8 mouse cellular contexts compared by ENCODE assay signal in genomic region chr19:7204898-7205297, GRCm38 (mm10). TPM values are rescaled to one million over a fixed set of nuclear protein-coding genes. Genes with fewer than 3 reads are reported as not detected.
DNase-seq lines count a peak whose midpoint lies in the region; ATAC-seq and TF ChIP-seq lines count a peak whose summit lies in the region.

No protein-coding gene starts in this region.

- no peak for DNase-seq in kidney, adult 2 months
- DNase-seq in kidney, postnatal 4 days = no peak
- DNase-seq in gastrocnemius, postnatal 14 days = no peak
- DNase-seq in cerebellum, adult 8-10 months = no peak

- peaks cover 14% of the 10 kb centered on the region for H3K4me1 ChIP-seq in kidney, adult 2 months (ENCODE audit: control insufficient read depth, insufficient read depth, low read length)
- peaks cover 3% of the 10 kb centered on the region for H3K4me1 ChIP-seq in bone marrow, adult 2 months (ENCODE audit: control insufficient read depth, insufficient read depth, low read length)
- H3K4me1 ChIP-seq in hindbrain, embryonic 15.5 days (replicated peaks) = peaks cover 31% of the 10 kb centered on the region
- peaks cover 28% of the 10 kb centered on the region for H3K4me1 ChIP-seq in midbrain, embryonic 15.5 days

- H3K4me3 ChIP-seq in kidney, adult 2 months (ENCODE audit: insufficient read depth, low read depth, low read length) = peak overlapping the region; percentile 99; the same call in 1 of the 2 replicates
- H3K4me3 ChIP-seq in bone marrow, adult 2 months (replicated peaks; ENCODE audit: control insufficient read depth, low read depth, low read length) = peak overlapping the region; percentile 81
- peak overlapping the region; percentile 78 for H3K4me3 ChIP-seq in hindbrain, embryonic 15.5 days
- H3K4me3 ChIP-seq in midbrain, embryonic 15.5 days = peak overlapping the region; percentile 64

- H3K9me3 ChIP-seq in hindbrain, embryonic 15.5 days = no peaks in the 10 kb centered on the region
- no peaks in the 10 kb centered on the region for H3K9me3 ChIP-seq in midbrain, embryonic 15.5 days

- H3K27ac ChIP-seq in kidney, adult 2 months (ENCODE audit: insufficient read depth, low read depth, low read length) = peak overlapping the region; percentile 72; the same call in 1 of the 2 replicates
- H3K27ac ChIP-seq in bone marrow, adult 2 months (ENCODE audit: control insufficient read depth, insufficient read depth, low read depth, low read length, poor library complexity) = no peak overlapping the region
- peak overlapping the region; percentile 96 for H3K27ac ChIP-seq in hindbrain, embryonic 15.5 days (replicated peaks)
- H3K27ac ChIP-seq in midbrain, embryonic 15.5 days = peak overlapping the region; percentile 95; the same call in 1 of the 2 replicates

- peaks cover 3% of the 10 kb centered on the region; the same call in 1 of the 2 replicates for H3K36me3 ChIP-seq in kidney, adult 2 months (ENCODE audit: control insufficient read depth, insufficient read depth, low read length)
- H3K36me3 ChIP-seq in hindbrain, embryonic 15.5 days = peaks cover 29% of the 10 kb centered on the region
- peaks cover 15% of the 10 kb centered on the region for H3K36me3 ChIP-seq in midbrain, embryonic 15.5 days (replicated peaks)

- TF ChIP-seq CTCF in kidney, adult 2 months (conservative IDR thresholded peaks at IDR 0.05; ENCODE audit: insufficient read depth, insufficient read length, low read depth, low read length) = no peak
- TF ChIP-seq CTCF in bone marrow, adult 2 months (IDR thresholded peaks at IDR 0.05; ENCODE audit: control insufficient read depth, insufficient read depth, low read length) = no peak

- TF ChIP-seq POLR2A in kidney, adult 2 months (IDR thresholded peaks at IDR 0.05; ENCODE audit: low read depth, low read length) = no peak
- no peak for TF ChIP-seq POLR2A in bone marrow, adult 2 months (IDR thresholded peaks at IDR 0.05; ENCODE audit: borderline replicate concordance, control insufficient read depth, low read depth, low read length)

- intact Hi-C loops in gastrocnemius, postnatal 14 days (cut with DNase I; ENCODE audit: low total_unique reads) = no loop called here

- H3K4me2 ChIP-seq in hindbrain, embryonic 15.5 days = peak overlapping the region; percentile 69
- H3K4me2 ChIP-seq in midbrain, embryonic 15.5 days = peak overlapping the region; percentile 74

- peak overlapping the region; percentile 77 for H3K9ac ChIP-seq in hindbrain, embryonic 15.5 days
- H3K9ac ChIP-seq in midbrain, embryonic 15.5 days = peak overlapping the region; percentile 69; the same call in 1 of the 2 replicates

- WGBS in kidney, adult 2 months = 46% methylated on average over 2 of the region's 2 CpGs
- 76% methylated on average over 2 of the region's 2 CpGs for WGBS in bone marrow, adult 2 months
- 64% methylated on average over 2 of the region's 2 CpGs for WGBS in hindbrain, embryonic 15.5 days
- 70% methylated on average over 2 of the region's 2 CpGs for WGBS in midbrain, embryonic 15.5 days

- ATAC-seq in hindbrain, embryonic 15.5 days (ENCODE audit: low FRiP score, low read depth) = no peak
- ATAC-seq in midbrain, embryonic 15.5 days (replicated peaks) = no peak
- no peak for ATAC-seq in erythroid progenitor cell, adult 5-6 weeks (replicated peaks; ENCODE audit: low FRiP score, poor library complexity, severe bottlenecking)

- no peaks in the 10 kb centered on the region for H3K27me3 ChIP-seq in kidney, adult 2 months (replicated peaks; ENCODE audit: control insufficient read depth, insufficient read depth, low read length)
- H3K27me3 ChIP-seq in hindbrain, embryonic 15.5 days = no peaks in the 10 kb centered on the region
- no peaks in the 10 kb centered on the region for H3K27me3 ChIP-seq in midbrain, embryonic 15.5 days (replicated peaks)

RNA-seq across cellular contexts. Expression of gene Otub1, which starts 1.2 kb away (rescaled TPM):
- polyA plus RNA-seq in kidney, adult 2 months (2012; rRNA removed) = 122 and 126 TPM in 2 replicates
- polyA plus RNA-seq in bone marrow, adult 2 months (2011; ENCODE audit: insufficient read depth, insufficient read length, low replicate concordance, missing spikeins) = 24.0 and 45.5 TPM in 2 replicates
- 233 and 239 TPM in 2 replicates for polyA plus RNA-seq in hindbrain, embryonic 15.5 days (2015; fragmentation: Nextera tagmentation; extraction: Ambion mirVana)
- 242 and 255 TPM in 2 replicates for polyA plus RNA-seq in midbrain, embryonic 15.5 days (2015; fragmentation: Nextera tagmentation; extraction: Ambion mirVana)
- 17.3 and 25.6 TPM in 2 replicates for total RNA-seq in erythroid progenitor cell, adult 5-6 weeks (2015; ENCODE audit: low replicate concordance)
- total RNA-seq in erythroid progenitor cell, adult 5-6 weeks (2017; ENCODE audit: low replicate concordance) = 8.2 and 10.0 TPM in 2 replicates
- 10 to 100 TPM; 52.6 to 62.6 TPM for total RNA-seq in gastrocnemius, postnatal 14 days (2021)

RNA-seq across cellular contexts. Expression of gene Cox8a, which starts 12.5 kb away (rescaled TPM):
- polyA plus RNA-seq in kidney, adult 2 months (2012; rRNA removed) = 3,607 and 3,750 TPM in 2 replicates
- polyA plus RNA-seq in bone marrow, adult 2 months (2011; ENCODE audit: insufficient read depth, insufficient read length, low replicate concordance, missing spikeins) = 369 and 431 TPM in 2 replicates
- polyA plus RNA-seq in hindbrain, embryonic 15.5 days (2015; fragmentation: Nextera tagmentation; extraction: Ambion mirVana) = 1,050 and 1,125 TPM in 2 replicates
- polyA plus RNA-seq in midbrain, embryonic 15.5 days (2015; fragmentation: Nextera tagmentation; extraction: Ambion mirVana) = 837 and 848 TPM in 2 replicates
- total RNA-seq in erythroid progenitor cell, adult 5-6 weeks (2015; ENCODE audit: low replicate concordance) = 226 and 267 TPM in 2 replicates
- 106 and 241 TPM in 2 replicates for total RNA-seq in erythroid progenitor cell, adult 5-6 weeks (2017; ENCODE audit: low replicate concordance)
- total RNA-seq in gastrocnemius, postnatal 14 days (2021) = 100 to 1,000 TPM; 167 TPM

RNA-seq across cellular contexts. Expression of gene Naa40, which starts 36.1 kb away (rescaled TPM):
- 23.7 and 26.2 TPM in 2 replicates for polyA plus RNA-seq in kidney, adult 2 months (2012; rRNA removed)
- polyA plus RNA-seq in bone marrow, adult 2 months (2011; ENCODE audit: insufficient read depth, insufficient read length, low replicate concordance, missing spikeins) = 16.3 and 17.7 TPM in 2 replicates
- polyA plus RNA-seq in hindbrain, embryonic 15.5 days (2015; fragmentation: Nextera tagmentation; extraction: Ambion mirVana) = 62.2 and 66.2 TPM in 2 replicates
- polyA plus RNA-seq in midbrain, embryonic 15.5 days (2015; fragmentation: Nextera tagmentation; extraction: Ambion mirVana) = 70.1 and 75.1 TPM in 2 replicates
- 35.6 and 47.2 TPM in 2 replicates for total RNA-seq in erythroid progenitor cell, adult 5-6 weeks (2015; ENCODE audit: low replicate concordance)
- total RNA-seq in erythroid progenitor cell, adult 5-6 weeks (2017; ENCODE audit: low replicate concordance) = 44.8 and 57.3 TPM in 2 replicates
- total RNA-seq in gastrocnemius, postnatal 14 days (2021) = 10 to 100 TPM in 1 of 2 experiments, 1 to 10 TPM in 1; 9.1 to 11.7 TPM
